Mouse (Mus musculus): Measurements from ENCODE around the gene Srrm4. TPM values are rescaled to one million over a fixed set of nuclear protein-coding genes. Genes with fewer than 3 reads are reported as not detected.

Srrm4 gene
- polyA plus RNA-seq (2017; shearing (Covaris generic)), result under 1 TPM in 1 of 2 experiments, not detected in 1; 0.10 TPM

DNA sequence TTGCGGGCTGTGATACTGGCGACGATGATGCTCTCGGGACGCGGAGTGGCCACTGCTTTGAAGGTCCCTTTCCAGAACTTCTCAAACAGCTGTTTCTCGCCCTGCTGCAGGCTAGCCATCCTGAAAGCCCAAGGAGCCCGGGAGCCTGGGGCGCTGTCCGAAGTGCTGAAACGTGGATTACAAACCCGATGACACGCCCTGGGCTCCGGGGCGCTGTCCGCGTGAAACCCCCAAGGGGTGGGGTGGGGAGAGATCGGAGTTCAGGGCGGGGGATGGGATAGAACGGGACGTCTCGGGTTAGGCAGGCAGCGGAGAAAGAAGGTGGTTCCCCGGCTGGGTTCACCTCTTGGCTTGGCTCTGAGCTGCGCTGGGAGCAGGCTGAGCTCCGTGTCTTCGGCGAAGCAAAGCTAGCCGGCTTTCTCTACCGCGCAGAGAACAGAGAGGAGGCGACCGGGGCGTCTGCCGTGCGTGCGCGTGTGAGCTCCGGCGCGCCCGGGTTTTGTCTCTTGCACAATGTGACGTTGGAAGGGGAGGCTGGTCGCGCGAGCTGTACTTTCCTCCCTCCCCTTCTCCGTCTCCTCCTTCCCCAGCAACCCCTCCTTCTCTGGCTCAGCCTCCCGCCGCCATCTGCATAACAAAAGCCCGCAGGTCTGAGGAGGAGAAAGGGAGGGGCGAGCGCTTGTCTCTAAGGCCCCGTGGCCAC is at the start of gene Srrm4:
Srrm4 (minus strand) TSS at position 472 of the 703 bp plus-strand sequence.

DNA sequence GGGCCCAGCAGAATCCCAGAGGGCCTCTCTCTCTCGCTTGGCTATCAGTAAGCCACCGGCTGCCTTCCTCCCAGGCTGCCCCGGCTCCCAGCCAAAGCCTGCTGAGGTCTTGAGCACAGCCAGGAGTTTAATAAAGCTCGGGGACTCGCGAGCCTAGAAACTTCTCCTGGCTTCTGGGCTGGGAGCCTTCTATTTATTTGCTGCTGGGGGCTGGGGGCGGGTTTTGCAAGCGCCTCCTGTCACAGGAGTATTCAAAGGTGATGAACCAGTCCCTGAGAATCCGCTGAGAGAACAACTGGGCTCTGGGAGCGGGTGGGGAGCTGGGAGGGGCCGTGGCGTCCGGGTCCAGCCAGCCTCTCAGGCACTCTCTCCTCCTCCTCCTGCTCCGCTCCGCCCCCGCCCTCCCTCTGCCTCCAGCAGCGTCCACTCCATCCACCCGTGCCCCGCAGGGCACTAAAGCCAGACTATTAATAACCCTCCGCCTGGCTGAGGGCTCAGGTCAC is 168.9 kb downstream of the Srrm4 start, which contains the start of gene Hspb8:
Hspb8 (minus strand) TSS at position 166 of the 503 bp plus-strand sequence.

Other genes with a start within 250 kb of the Srrm4 start
- gene Hspb8, start 169.0 kb downstream of the Srrm4 start, polyA plus RNA-seq (2017; shearing (Covaris generic)), result not detected